Mouse (Mus musculus) embryonic facial prominence, embryonic 13.5 days (tissue): ENCODE results near the gene Oma1. TPM values are rescaled to one million over a fixed set of nuclear protein-coding genes. Genes with fewer than 3 reads are reported as not detected.

ENCODE experiments used
- ATAC-seq: fragments of 200-750 bp; cut with Nextera tagmentation; 2 replicates; pipeline ENCODE4 v1.8.0; 2017; ENCODE audit warnings: low read depth; ENCODE audit not compliant: insufficient number of reproducible peaks, insufficient read depth, low FRiP score, low TSS enrichment
- H3K27ac ChIP-seq: fragments of 300-500 bp; sonication (generic); 2 replicates; pipeline ENCODE4 v1.5.1; 2015; ENCODE audit warnings: moderate library complexity, mild to moderate bottlenecking, inconsistent platforms
- H3K27me3 ChIP-seq: fragments of 300-500 bp; sonication (generic); 2 replicates; pipeline ENCODE4 v1.6.1; 2015; ENCODE audit warnings: mild to moderate bottlenecking, inconsistent platforms
- H3K36me3 ChIP-seq: fragments of 300-500 bp; sonication (generic); 2 replicates; pipeline ENCODE4 v1.6.1; 2015; ENCODE audit warnings: mild to moderate bottlenecking, inconsistent platforms
- H3K4me1 ChIP-seq: fragments of 300-500 bp; sonication (generic); 2 replicates; pipeline ENCODE4 v1.6.1; 2015; ENCODE audit warnings: inconsistent platforms
- H3K4me2 ChIP-seq: fragments of 300-500 bp; sonication (generic); 2 replicates; pipeline ENCODE4 v1.6.1; 2015; ENCODE audit warnings: moderate library complexity, mild to moderate bottlenecking, inconsistent platforms
- H3K4me3 ChIP-seq: fragments of 300-500 bp; sonication (generic); 2 replicates; pipeline ENCODE4 v1.5.1; 2015; ENCODE audit warnings: mild to moderate bottlenecking, inconsistent platforms
- H3K9ac ChIP-seq: fragments of 300-500 bp; sonication (generic); 2 replicates; pipeline ENCODE4 v1.6.1; 2015; ENCODE audit warnings: mild to moderate bottlenecking, inconsistent platforms
- H3K9me3 ChIP-seq: fragments of 300-500 bp; sonication (generic); 2 replicates; pipeline ENCODE4 v1.6.1; 2016; ENCODE audit warnings: inconsistent platforms
- WGBS: fragments of 180-500 bp; shearing (Covaris S2); methylation state at CpG from one replicate; pipeline ENCODE4 v1.1.7; 2015; ENCODE audit warnings: mixed read lengths; 5-methylcytosine and 5-hydroxymethylcytosine counted together
- polyA plus RNA-seq: library from polyadenylated mRNA; unstranded; fragments of >200 nt; fragmentation: Nextera tagmentation; extraction: Ambion mirVana; gene quantifications from 2 replicates; pipeline ENCODE4 v1.2.1, GENCODE M21; 2015

Oma1 gene
- 14.9 and 17.9 TPM in 2 replicates for polyA plus RNA-seq

DNA sequence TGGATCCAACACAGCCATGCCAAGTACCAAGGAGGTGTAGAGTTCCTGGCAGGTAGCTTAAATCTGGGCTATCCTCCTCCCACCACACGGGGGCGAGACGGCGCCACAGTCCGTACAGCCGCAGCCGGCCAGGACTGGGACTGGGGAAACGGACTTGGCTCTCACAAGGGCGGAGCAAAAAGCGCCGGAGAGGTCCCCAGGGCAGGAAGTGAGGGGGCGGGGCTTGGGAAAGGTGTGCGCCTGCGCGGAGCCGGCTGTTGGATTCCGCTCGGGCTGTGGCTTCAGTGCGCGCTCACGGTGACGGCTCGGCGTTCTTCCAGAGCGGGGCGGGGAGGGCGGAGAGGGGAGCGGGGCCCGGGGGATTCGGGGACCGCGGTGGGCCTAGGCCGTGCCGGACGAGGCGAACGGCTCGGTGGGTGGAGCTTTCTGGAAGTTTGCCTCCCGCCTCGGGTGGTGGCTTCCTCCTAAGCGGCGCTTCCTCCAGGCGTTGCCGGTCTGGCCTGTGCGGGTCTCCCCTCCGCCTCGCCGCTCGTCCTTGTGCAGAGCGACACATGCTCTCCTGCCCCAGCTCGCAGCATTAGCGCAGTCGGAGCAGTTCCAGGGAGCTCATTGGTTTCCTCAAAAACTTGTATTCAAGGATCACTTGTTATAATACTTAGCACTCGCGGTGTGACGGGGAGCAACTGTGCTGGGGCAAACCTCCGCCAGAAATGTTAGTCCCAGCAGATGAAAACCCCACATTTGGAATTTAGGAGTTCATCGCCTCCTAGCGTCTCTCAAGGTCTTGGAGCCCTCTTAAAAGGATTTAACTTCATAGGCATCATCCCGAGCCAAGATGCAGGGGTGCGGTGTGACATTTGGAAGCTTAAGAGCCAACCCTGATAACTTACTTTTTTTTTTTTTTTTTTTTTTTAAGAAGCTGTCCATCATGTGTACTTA, at the start of gene Oma1:
TSS of gene Oma1 (plus strand) at position 226 of the 939 bp plus-strand sequence.
- Histone ChIP-seq H3K4me2 (peak within 1 kb of the TSS; percentile 54), H3K9ac (peak within 1 kb of the TSS; percentile 87), H3K27me3 (no peaks in the 10 kb centered on the region), H3K4me1 (peaks cover 5% of the 10 kb centered on the region), H3K4me3 (peak within 1 kb of the TSS; percentile 67), H3K36me3 (no peaks in the 10 kb centered on the region), H3K9me3 (no peaks in the 10 kb centered on the region), H3K27ac (peak within 1 kb of the TSS; percentile 97)
- WGBS = under 1% methylated on average over 61 of the region's 61 CpGs
- ATAC-seq = peak; percentile 98

GRCm38 (mm10) chr4:103263812-103264396, 49.7 kb upstream of the Oma1 start:
- WGBS = 59% methylated on average over 8 of the region's 8 CpGs
- no peaks in the 10 kb centered on the region for H3K36me3 ChIP-seq
- no peak overlapping the region for H3K9ac ChIP-seq
- no peak overlapping the region for H3K4me2 ChIP-seq
- no peaks in the 10 kb centered on the region for H3K27me3 ChIP-seq
- H3K9me3 ChIP-seq = no peaks in the 10 kb centered on the region
- no peak overlapping the region for H3K4me3 ChIP-seq
- no peak for ATAC-seq
- no peak overlapping the region for H3K27ac ChIP-seq
- no peaks in the 10 kb centered on the region for H3K4me1 ChIP-seq

DNA sequence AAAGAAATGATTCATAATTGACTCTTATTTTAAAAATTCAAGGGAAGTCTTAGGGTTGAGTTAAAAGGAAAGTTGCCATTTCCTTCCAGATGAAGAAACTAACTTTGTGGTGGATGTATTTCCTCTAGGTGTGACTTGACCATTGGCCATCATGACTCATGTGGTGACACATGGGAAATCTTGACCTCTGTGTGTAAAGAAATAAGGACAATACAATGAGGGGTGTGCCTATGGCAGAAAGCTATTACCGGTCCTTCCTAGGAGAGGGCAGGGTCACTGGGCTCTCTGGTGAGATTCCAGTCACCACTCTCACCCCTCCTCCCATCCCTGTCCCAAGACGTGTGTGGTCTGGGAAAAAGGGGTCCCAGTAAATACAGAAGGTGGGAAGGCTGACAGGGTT, 48.4 kb upstream of the Oma1 start:
- ATAC-seq = no peak
- Histone ChIP-seq H3K9ac (no peak overlapping the region), H3K4me2 (no peak overlapping the region), H3K36me3 (no peaks in the 10 kb centered on the region), H3K27me3 (no peaks in the 10 kb centered on the region), H3K27ac (no peak overlapping the region), H3K4me3 (no peak overlapping the region), H3K4me1 (no peaks in the 10 kb centered on the region), H3K9me3 (no peaks in the 10 kb centered on the region)
- WGBS = 56% methylated on average over 2 of the region's 2 CpGs

DNA sequence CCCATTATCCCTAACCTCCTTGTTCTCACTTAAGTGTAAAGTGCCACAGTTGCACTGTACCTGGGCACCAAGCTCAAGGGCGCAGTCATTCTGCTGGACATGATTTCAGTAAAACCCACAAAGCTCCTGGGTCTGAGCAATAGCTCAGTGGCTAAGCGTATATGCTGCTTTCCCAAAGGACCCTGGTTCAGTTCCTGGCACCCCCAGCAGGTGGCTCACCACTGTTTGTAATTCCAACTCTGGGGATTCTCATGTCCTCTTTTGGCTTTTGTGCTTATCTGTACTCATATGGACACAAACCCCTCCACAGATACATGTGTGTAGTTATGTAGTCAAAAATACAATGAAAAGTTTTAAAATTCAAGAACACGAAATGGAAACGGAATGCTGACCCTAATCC, 44.3 kb upstream of the Oma1 start:
- no peaks in the 10 kb centered on the region for H3K36me3 ChIP-seq
- ATAC-seq = no peak
- 86% methylated on average over 4 of the region's 4 CpGs for WGBS
- no peak overlapping the region for H3K4me3 ChIP-seq
- H3K9me3 ChIP-seq = no peaks in the 10 kb centered on the region
- no peak overlapping the region for H3K27ac ChIP-seq
- no peaks in the 10 kb centered on the region for H3K4me1 ChIP-seq
- no peak overlapping the region for H3K4me2 ChIP-seq
- no peaks in the 10 kb centered on the region for H3K27me3 ChIP-seq
- H3K9ac ChIP-seq = no peak overlapping the region

DNA sequence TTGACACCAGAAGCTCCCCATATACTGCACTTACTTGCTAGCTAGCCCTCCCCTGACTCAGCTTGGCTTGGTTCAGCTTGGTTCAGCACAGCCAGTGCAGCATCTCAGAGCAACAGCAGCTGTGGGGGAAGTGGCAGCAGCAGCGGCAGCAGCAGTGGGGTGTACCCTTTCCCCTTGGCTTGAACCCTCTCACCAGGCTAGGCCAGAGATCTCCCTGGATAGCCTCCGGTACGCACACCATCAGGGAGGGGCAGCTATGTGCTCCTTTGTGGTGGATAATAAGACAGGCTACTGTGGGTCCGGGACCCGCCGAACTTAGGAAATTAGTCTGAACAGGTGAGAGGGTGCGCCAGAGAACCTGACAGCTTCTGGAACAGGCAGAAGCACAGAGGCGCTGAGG, 40.6 kb upstream of the Oma1 start:
- no peak overlapping the region for H3K27ac ChIP-seq
- H3K9me3 ChIP-seq = no peaks in the 10 kb centered on the region
- 73% methylated on average over 8 of the region's 8 CpGs for WGBS
- H3K4me2 ChIP-seq = no peak overlapping the region
- ATAC-seq = no peak
- no peaks in the 10 kb centered on the region for H3K27me3 ChIP-seq
- no peaks in the 10 kb centered on the region for H3K36me3 ChIP-seq
- no peaks in the 10 kb centered on the region for H3K4me1 ChIP-seq
- no peak overlapping the region for H3K4me3 ChIP-seq
- no peak overlapping the region for H3K9ac ChIP-seq

DNA sequence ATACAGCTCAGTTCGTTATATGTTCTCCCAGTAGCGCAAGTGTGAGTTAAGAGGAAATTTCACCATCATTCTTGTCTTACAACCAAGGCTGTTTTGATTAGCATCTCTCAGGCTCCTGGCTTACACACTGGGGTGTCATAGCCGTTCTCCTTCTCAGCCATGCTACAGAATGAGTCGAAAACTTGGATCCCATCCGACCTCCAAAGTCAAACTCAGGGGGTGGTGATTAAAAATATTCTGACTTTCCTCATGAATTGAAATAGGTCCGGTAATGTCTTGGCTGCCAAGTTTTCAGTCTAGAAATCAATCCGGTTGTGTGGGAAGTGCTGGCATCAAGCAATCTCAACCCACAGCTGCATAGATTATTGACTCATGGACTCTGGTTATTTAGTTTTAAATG, 25.3 kb upstream of the Oma1 start:
- Histone ChIP-seq H3K4me2 (no peak overlapping the region), H3K27ac (no peak overlapping the region), H3K9ac (no peak overlapping the region), H3K9me3 (no peaks in the 10 kb centered on the region), H3K4me1 (no peaks in the 10 kb centered on the region), H3K27me3 (no peaks in the 10 kb centered on the region), H3K4me3 (no peak overlapping the region), H3K36me3 (no peaks in the 10 kb centered on the region)
- no peak for ATAC-seq
- WGBS = 87% methylated on average over 7 of the region's 7 CpGs

- WGBS = 71% methylated on average over 2 of the region's 2 CpGs
Observed at GRCm38 (mm10) chr4:103290763-103291162, 22.8 kb upstream of the Oma1 start, which contains the start of gene 4921539E11Rik. TSS of gene 4921539E11Rik (minus strand) at chr4:103290863.

GRCm38 (mm10) chr4:103299342-103299741, 14.3 kb upstream of the Oma1 start:
- Histone ChIP-seq H3K9me3 (no peaks in the 10 kb centered on the region), H3K36me3 (no peaks in the 10 kb centered on the region), H3K4me3 (no peak overlapping the region), H3K27ac (no peak overlapping the region), H3K4me2 (peak overlapping the region; percentile 39; the same call in 1 of the 2 replicates), H3K27me3 (no peaks in the 10 kb centered on the region), H3K9ac (0 out of 2 replicates have a peak overlapping the region, but pooled peaks have one; percentile 6), H3K4me1 (0 out of 2 replicates have a peak, but pooled peaks cover 4% of the 10 kb centered on the region)
- WGBS = 57% methylated on average over 10 of the region's 10 CpGs
- ATAC-seq = no peak

More at GRCm38 (mm10) chr4:103290763-103291162, 22.8 kb upstream of the Oma1 start, which contains the start of gene 4921539E11Rik:
- Histone ChIP-seq H3K9me3 (no peaks in the 10 kb centered on the region), H3K27me3 (no peaks in the 10 kb centered on the region), H3K4me3 (no peak within 1 kb of the TSS), H3K36me3 (no peaks in the 10 kb centered on the region), H3K27ac (no peak within 1 kb of the TSS), H3K4me1 (no peaks in the 10 kb centered on the region), H3K4me2 (no peak within 1 kb of the TSS), H3K9ac (no peak within 1 kb of the TSS)
- no peak for ATAC-seq

DNA sequence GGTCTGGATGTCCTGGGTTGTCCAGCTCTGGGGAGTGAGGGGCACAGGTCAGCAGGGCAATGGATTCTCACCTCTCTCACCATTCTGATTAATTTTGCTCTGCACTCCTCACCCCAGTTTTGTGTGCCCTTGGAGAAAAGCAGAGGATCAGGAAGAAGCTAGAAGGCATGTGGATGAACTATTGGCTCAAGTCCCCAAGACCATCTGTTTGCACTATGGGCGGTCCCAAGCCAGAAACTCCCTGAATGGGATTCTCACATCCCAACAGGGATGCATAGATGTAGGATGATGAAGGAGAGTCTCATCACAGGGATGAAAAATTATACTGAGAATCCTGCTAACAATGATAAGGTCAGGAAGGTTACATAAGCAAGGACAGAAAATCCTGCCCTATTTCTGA, 9.8 kb upstream of the Oma1 start:
- ATAC-seq = no peak
- H3K27me3 ChIP-seq = no peaks in the 10 kb centered on the region
- WGBS = 87% methylated on average over 1 of the region's 1 CpGs

GRCm38 (mm10) chr4:103314526-103314910, 906 bp downstream of the Oma1 start:
- 44% methylated on average over 3 of the region's 3 CpGs for WGBS
- Histone ChIP-seq H3K27me3 (no peaks in the 10 kb centered on the region), H3K9ac (0 out of 2 replicates have a peak overlapping the region, but pooled peaks have one; percentile 87), H3K4me3 (peak overlapping the region; percentile 67), H3K4me1 (peaks cover 5% of the 10 kb centered on the region), H3K9me3 (no peaks in the 10 kb centered on the region), H3K4me2 (peak overlapping the region; percentile 54), H3K27ac (no peak overlapping the region), H3K36me3 (no peaks in the 10 kb centered on the region)
- no peak for ATAC-seq

More for the DNA sequence above, 9.8 kb upstream of the Oma1 start:
- H3K4me2 ChIP-seq = no peak overlapping the region
- H3K27ac ChIP-seq = no peak overlapping the region
- no peak overlapping the region for H3K4me3 ChIP-seq
- H3K36me3 ChIP-seq = no peaks in the 10 kb centered on the region
- H3K4me1 ChIP-seq = 0 out of 2 replicates have a peak, but pooled peaks cover 4% of the 10 kb centered on the region
- H3K9ac ChIP-seq = no peak overlapping the region
- no peaks in the 10 kb centered on the region for H3K9me3 ChIP-seq

- Histone ChIP-seq H3K4me3 (no peak overlapping the region), H3K4me2 (no peak overlapping the region), H3K9me3 (no peaks in the 10 kb centered on the region), H3K27me3 (no peaks in the 10 kb centered on the region), H3K36me3 (no peaks in the 10 kb centered on the region), H3K4me1 (peaks cover 5% of the 10 kb centered on the region), H3K9ac (no peak overlapping the region), H3K27ac (no peak overlapping the region)
- 75% methylated on average over 4 of the region's 4 CpGs for WGBS
- ATAC-seq = no peak
Observed at GRCm38 (mm10) chr4:103315861-103316260, 2.2 kb downstream of the Oma1 start.
